Mouse (Mus musculus) lung, embryonic 16.5 days (tissue): ENCODE measurements around the gene Vegfc. TPM values are rescaled to one million over a fixed set of nuclear protein-coding genes. Genes with fewer than 3 reads are reported as not detected.

ENCODE experiments used
- ATAC-seq: fragments of 200-750 bp; cut with Nextera tagmentation; 2 replicates; pipeline ENCODE4 v1.8.0; 2017; ENCODE audit warnings: low read depth, mild to moderate bottlenecking, moderate library complexity
- H3K27ac ChIP-seq: fragments of 300-500 bp; sonication (generic); 2 replicates; pipeline ENCODE4 v1.5.1; 2014; ENCODE audit warnings: mild to moderate bottlenecking, control low read depth, low read length
- H3K27me3 ChIP-seq: fragments of 300-500 bp; sonication (generic); 2 replicates; pipeline ENCODE4 v1.6.1; 2014; ENCODE audit warnings: low read depth, low read length, mixed read lengths; ENCODE audit not compliant: control insufficient read depth, insufficient read depth
- H3K36me3 ChIP-seq: fragments of 300-500 bp; sonication (generic); 2 replicates; pipeline ENCODE4 v1.6.1; 2014; ENCODE audit warnings: low read length; ENCODE audit not compliant: control insufficient read depth, insufficient read depth
- H3K4me1 ChIP-seq: fragments of 300-500 bp; sonication (generic); replicated peaks from 2 replicates; pipeline ENCODE4 v1.6.1; 2014; ENCODE audit warnings: low read length, mixed read lengths; ENCODE audit not compliant: control insufficient read depth, insufficient read depth
- H3K4me2 ChIP-seq: fragments of 300-500 bp; sonication (generic); 2 replicates; pipeline ENCODE4 v1.6.1; 2014; ENCODE audit warnings: low read depth, low read length, control low read depth
- H3K4me3 ChIP-seq: fragments of 300-500 bp; sonication (generic); 2 replicates; pipeline ENCODE4 v1.5.1; 2014; ENCODE audit warnings: mild to moderate bottlenecking, low read length, control low read depth
- H3K9ac ChIP-seq: fragments of 300-500 bp; sonication (generic); 2 replicates; pipeline ENCODE4 v1.6.1; 2014; ENCODE audit warnings: low read length, control low read depth
- H3K9me3 ChIP-seq: fragments of 300-500 bp; sonication (generic); 2 replicates; pipeline ENCODE4 v1.6.1; 2016; ENCODE audit warnings: low read length; ENCODE audit not compliant: control insufficient read depth
- WGBS: fragments of 180-500 bp; shearing (Covaris S2); extraction: QIAGEN DNeasy Blood & Tissue Kit; methylation state at CpG from one replicate; pipeline ENCODE4 v1.1.7; 2014; 5-methylcytosine and 5-hydroxymethylcytosine counted together
- polyA plus RNA-seq: library from polyadenylated mRNA; unstranded; fragments of >200 nt; fragmentation: Nextera tagmentation; extraction: Ambion mirVana; gene quantifications from 2 replicates; pipeline ENCODE4 v1.2.1, GENCODE M21; 2015

Vegfc gene
- polyA plus RNA-seq: 5.3 and 5.7 TPM in 2 replicates

- peak within 1 kb of the TSS; percentile 95 for H3K4me2 ChIP-seq
These were observed at the start of gene Vegfc for GRCm38 (mm10) chr8:54077271-54078120. Vegfc (plus strand) TSS chr8:54077606.

GRCm38 (mm10) chr8:54034584-54034983 lies 42.8 kb upstream of the Vegfc start:
- Histone ChIP-seq H3K27ac (no peak overlapping the region), H3K4me3 (no peak overlapping the region), H3K9me3 (no peaks in the 10 kb centered on the region), H3K4me2 (no peak overlapping the region), H3K4me1 (no peaks in the 10 kb centered on the region), H3K27me3 (no peaks in the 10 kb centered on the region), H3K36me3 (no peaks in the 10 kb centered on the region), H3K9ac (no peak overlapping the region)
- ATAC-seq: no peak
- WGBS: 91% methylated on average over 1 of the region's 1 CpGs

More at GRCm38 (mm10) chr8:54077271-54078120, at the start of gene Vegfc:
- H3K4me1 ChIP-seq: peaks cover 12% of the 10 kb centered on the region
- ATAC-seq: peak; percentile 80
- no peaks in the 10 kb centered on the region for H3K9me3 ChIP-seq
- no peaks in the 10 kb centered on the region for H3K27me3 ChIP-seq
- 0% methylated on average over 59 of the region's 79 CpGs for WGBS
- H3K36me3 ChIP-seq: no peaks in the 10 kb centered on the region
- peak within 1 kb of the TSS; percentile 83 for H3K9ac ChIP-seq
- H3K27ac ChIP-seq: peak within 1 kb of the TSS; percentile 78
- H3K4me3 ChIP-seq: peak within 1 kb of the TSS; percentile 85

- Histone ChIP-seq H3K4me3 (no peak overlapping the region), H3K4me1 (no peaks in the 10 kb centered on the region), H3K27me3 (no peaks in the 10 kb centered on the region), H3K4me2 (no peak overlapping the region), H3K27ac (no peak overlapping the region), H3K9ac (no peak overlapping the region), H3K9me3 (no peaks in the 10 kb centered on the region), H3K36me3 (no peaks in the 10 kb centered on the region)
- no peak for ATAC-seq
- WGBS: 29% methylated on average over 1 of the region's 1 CpGs
These were observed 34.8 kb upstream of the Vegfc start for GRCm38 (mm10) chr8:54042601-54043000.

DNA sequence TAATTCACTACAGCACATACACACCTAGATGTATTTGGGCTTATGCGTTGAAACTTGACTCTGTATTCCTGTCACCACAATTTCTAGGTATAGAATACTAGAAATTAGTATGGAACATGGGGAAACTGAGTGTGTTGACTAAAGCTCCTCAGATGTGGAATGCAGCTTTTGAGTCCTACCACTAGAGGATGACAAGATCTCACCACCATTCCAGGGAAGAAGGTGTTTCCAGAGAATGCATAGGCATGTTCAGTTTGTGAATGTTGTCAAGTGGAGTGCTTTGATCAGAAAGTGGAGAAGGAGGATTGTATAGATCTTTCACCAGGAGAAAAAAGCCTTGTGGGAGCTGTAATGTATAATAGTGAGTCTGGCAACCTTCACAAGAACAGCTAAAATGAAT lies 33.9 kb upstream of the Vegfc start:
- Histone ChIP-seq H3K9ac (no peak overlapping the region), H3K27me3 (no peaks in the 10 kb centered on the region), H3K27ac (no peak overlapping the region), H3K4me2 (no peak overlapping the region), H3K9me3 (no peaks in the 10 kb centered on the region), H3K4me3 (no peak overlapping the region), H3K36me3 (no peaks in the 10 kb centered on the region), H3K4me1 (no peaks in the 10 kb centered on the region)
- ATAC-seq: no peak
- WGBS: 86% methylated on average over 1 of the region's 1 CpGs

DNA sequence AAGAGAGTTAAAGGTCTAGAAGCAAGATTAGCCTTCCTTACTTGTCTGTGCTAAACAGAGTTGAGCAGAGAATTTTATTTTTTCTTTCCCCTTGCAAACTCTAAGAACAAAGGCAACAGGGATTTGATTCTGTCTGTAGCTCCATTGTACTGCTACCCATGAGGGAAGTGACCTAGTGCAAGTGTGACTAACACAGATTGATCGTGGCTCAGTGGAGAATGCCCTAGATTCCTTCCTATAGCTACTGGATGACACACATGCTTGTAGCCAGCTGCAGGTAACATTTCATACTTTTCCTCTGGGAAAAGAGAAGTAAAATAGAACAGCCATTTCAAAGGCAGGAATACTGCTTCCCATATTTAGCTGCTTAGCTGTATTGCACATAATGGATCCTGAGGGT lies 24.2 kb upstream of the Vegfc start:
- no peaks in the 10 kb centered on the region for H3K9me3 ChIP-seq
- no peaks in the 10 kb centered on the region for H3K27me3 ChIP-seq
- no peaks in the 10 kb centered on the region for H3K36me3 ChIP-seq
- no peak overlapping the region for H3K9ac ChIP-seq
- no peak overlapping the region for H3K27ac ChIP-seq
- no peak overlapping the region for H3K4me3 ChIP-seq
- H3K4me1 ChIP-seq: no peaks in the 10 kb centered on the region
- ATAC-seq: no peak
- no peak overlapping the region for H3K4me2 ChIP-seq
- 57% methylated on average over 1 of the region's 1 CpGs for WGBS

GRCm38 (mm10) chr8:54065492-54065891 lies 11.9 kb upstream of the Vegfc start:
- Histone ChIP-seq H3K9me3 (no peaks in the 10 kb centered on the region), H3K4me1 (no peaks in the 10 kb centered on the region), H3K4me3 (no peak overlapping the region), H3K9ac (no peak overlapping the region), H3K4me2 (no peak overlapping the region), H3K27me3 (no peaks in the 10 kb centered on the region), H3K27ac (no peak overlapping the region), H3K36me3 (no peaks in the 10 kb centered on the region)
- WGBS: 13% methylated on average over 4 of the region's 4 CpGs
- ATAC-seq: no peak

GRCm38 (mm10) chr8:54076301-54076700 lies 1.1 kb upstream of the Vegfc start:
- H3K4me3 ChIP-seq: no peak overlapping the region
- 53% methylated on average over 1 of the region's 1 CpGs for WGBS

DNA sequence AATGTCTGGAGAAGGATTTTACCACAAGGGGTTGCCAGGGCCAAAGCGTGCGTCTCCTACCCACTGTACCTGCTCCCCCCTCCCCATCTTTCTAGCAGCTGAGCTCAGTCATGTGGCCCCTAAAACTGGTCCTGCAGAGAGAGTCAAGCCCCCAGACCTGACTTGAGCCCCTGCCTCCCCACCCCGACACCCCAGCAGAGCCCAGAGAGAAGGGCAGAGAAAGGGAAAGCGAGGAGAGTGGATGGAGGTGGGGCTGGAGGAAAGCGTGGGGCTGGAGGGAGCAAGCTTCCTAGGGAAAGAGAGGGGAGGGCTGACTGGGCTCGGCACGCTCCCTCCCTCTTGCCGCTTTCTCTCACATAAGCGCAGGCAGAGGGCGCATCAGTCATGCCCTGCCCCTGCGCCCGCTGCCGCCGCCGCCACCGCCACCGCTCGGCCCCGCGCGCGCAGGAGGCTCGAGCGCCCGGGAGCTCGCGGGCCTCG lies 575 bp upstream of the Vegfc start:
- ATAC-seq: peak; percentile 92

More at GRCm38 (mm10) chr8:54076301-54076700, 1.1 kb upstream of the Vegfc start:
- Histone ChIP-seq H3K36me3 (no peaks in the 10 kb centered on the region), H3K4me1 (peaks cover 12% of the 10 kb centered on the region), H3K27me3 (no peaks in the 10 kb centered on the region), H3K27ac (no peak overlapping the region), H3K4me2 (no peak overlapping the region), H3K9me3 (no peaks in the 10 kb centered on the region), H3K9ac (no peak overlapping the region)
- ATAC-seq: no peak

GRCm38 (mm10) chr8:54078121-54078440 lies 675 bp downstream of the Vegfc start:
- no peaks in the 10 kb centered on the region for H3K27me3 ChIP-seq
- peaks cover 12% of the 10 kb centered on the region for H3K4me1 ChIP-seq
- H3K4me2 ChIP-seq: peak overlapping the region; percentile 95
- H3K27ac ChIP-seq: peak overlapping the region; percentile 78; the same call in 1 of the 2 replicates
- no peaks in the 10 kb centered on the region for H3K9me3 ChIP-seq
- peak overlapping the region; percentile 83 for H3K9ac ChIP-seq
- H3K4me3 ChIP-seq: peak overlapping the region; percentile 85
- no peaks in the 10 kb centered on the region for H3K36me3 ChIP-seq
- ATAC-seq: peak; percentile 9; the same call in 1 of the 2 replicates
- 4% methylated on average over 1 of the region's 1 CpGs for WGBS

More for the DNA sequence above, 575 bp upstream of the Vegfc start:
- H3K27me3 ChIP-seq: no peaks in the 10 kb centered on the region
- H3K9me3 ChIP-seq: no peaks in the 10 kb centered on the region
- H3K36me3 ChIP-seq: no peaks in the 10 kb centered on the region
- H3K9ac ChIP-seq: peak overlapping the region; percentile 83
- H3K4me1 ChIP-seq: peaks cover 12% of the 10 kb centered on the region
- H3K27ac ChIP-seq: peak overlapping the region; percentile 78
- 2% methylated on average over 11 of the region's 28 CpGs for WGBS
- peak overlapping the region; percentile 85 for H3K4me3 ChIP-seq
- H3K4me2 ChIP-seq: peak overlapping the region; percentile 95
